Mouse (Mus musculus): Measurements from ENCODE around the gene Smad3. TPM values are rescaled to one million over a fixed set of nuclear protein-coding genes. Genes with fewer than 3 reads are reported as not detected.

Smad3 gene
- total RNA-seq, 1 experiment from 2014 or later, result 43.1 TPM

DNA sequence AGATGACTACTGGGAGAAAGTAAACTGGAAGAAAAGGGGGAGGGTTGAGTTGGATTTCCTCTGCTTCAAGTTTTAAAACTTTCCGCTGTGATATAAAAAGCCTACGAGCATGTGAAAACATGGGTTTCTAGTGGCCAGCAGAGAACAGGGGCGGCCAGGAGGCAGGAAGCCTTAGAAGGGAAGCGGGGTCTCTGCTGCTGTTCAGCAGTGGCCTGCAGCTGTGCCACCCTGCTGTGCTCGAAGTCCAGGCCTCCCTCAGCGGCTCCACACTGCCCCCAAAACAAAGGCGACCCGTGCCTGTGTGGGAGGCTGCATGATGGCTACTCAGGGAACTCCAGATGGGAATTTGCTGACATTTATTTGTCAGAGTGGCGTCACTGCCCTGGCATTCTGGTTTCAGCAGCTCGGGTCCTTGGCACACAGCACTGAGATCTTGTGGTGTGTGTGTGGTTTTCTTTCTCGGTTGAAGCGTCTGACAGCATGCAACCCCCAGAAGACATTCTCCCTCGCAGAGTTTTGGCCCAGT lies 146.9 kb downstream of the Smad3 start:
- peak; percentile 62 to 70 for ATAC-seq (replicated peaks in 1 of 2; ENCODE audit: insufficient read depth in 1 of 2, low FRiP score in 2 of 2, low TSS enrichment in 1 of 2, low read depth in 1 of 2, poor library complexity in 2 of 2, severe bottlenecking in 2 of 2)

DNA sequence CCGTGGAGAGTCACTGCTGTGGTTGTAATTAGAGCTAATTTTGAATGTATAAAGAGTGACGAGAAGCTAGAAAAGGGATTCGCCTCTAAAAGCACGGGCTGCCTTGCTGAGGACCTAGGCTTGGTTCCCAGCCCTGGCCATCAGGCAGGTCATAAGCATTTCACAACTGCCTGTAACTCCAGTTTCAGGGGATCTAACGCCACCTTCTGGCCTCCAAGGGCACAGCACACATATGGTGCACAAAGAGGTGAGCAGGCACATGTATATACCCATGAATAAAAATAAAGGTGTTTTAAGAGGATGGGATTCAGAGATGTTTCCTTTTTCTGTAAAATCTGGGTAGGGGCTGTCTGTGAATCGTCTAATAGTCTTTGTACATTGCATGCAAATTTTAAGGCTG lies 147.6 kb downstream of the Smad3 start:
- ATAC-seq (replicated peaks in 1 of 2; ENCODE audit: insufficient read depth in 1 of 2, low FRiP score in 2 of 2, low TSS enrichment in 1 of 2, low read depth in 1 of 2, poor library complexity in 2 of 2, severe bottlenecking in 2 of 2), result no peak

DNA sequence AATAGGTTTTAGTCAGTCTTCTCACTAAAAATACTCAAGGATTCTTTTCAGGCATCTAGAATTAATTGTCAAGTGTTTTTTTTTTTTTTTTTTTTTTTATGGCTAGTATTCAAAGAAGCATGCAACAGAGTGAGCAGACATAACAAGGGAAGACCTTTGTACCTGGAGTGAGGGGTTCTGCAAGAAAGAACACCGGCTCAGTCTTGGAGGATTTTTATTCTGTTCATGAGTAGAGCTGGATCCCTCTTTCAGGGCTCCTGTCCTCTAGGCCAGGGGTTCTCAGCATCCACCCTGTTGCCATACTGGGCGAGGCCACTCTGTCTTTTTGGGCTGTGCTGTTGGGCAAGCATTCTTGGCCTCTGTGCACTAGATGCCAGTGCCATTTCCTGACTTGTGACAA lies 148.0 kb downstream of the Smad3 start:
- no peak for ATAC-seq (replicated peaks in 1 of 2; ENCODE audit: insufficient read depth in 1 of 2, low FRiP score in 2 of 2, low TSS enrichment in 1 of 2, low read depth in 1 of 2, poor library complexity in 2 of 2, severe bottlenecking in 2 of 2)

DNA sequence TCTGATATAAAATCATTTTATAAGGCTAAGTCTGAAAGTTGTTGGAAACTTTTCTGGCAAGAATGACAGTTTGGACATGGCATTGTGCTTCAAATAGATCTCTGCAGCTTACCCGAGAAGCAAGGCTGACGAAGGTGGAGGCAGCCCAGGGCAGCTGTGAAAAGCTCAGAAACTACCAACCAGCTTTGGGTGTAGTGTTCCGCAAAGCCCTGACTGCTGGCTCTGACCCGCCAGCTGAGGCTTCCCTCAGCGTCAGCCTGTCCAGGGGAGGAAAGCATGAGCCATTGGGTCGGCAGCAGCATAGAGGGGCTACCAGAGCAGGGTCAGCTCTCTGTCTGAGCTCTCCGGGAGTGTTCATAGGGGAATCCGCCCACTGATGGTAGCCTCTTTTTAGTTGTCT lies 148.5 kb downstream of the Smad3 start:
- no peak for ATAC-seq (replicated peaks in 1 of 2; ENCODE audit: insufficient read depth in 1 of 2, low FRiP score in 2 of 2, low TSS enrichment in 1 of 2, low read depth in 1 of 2, poor library complexity in 2 of 2, severe bottlenecking in 2 of 2)

DNA sequence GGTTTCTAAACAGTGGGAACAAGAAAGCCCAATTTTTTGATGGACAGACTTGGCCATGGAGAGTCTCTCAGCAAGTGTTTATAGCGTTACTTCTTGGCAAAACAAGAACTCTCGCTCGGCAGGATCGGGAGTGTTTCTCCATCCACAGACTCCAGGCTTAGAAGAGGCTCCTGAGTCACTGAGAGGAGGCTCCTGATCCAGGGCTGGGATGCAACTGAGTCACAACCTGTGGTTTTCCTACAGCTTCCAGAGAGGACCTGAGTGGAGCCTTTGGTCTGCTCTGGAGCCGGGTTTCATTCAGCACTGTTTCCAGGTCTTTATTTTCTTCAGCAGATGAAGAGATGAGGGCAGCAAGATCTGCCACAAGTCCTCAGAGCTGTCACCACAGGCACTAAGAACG lies 149.8 kb downstream of the Smad3 start:
- no peak for ATAC-seq (replicated peaks in 1 of 2; ENCODE audit: insufficient read depth in 1 of 2, low FRiP score in 2 of 2, low TSS enrichment in 1 of 2, low read depth in 1 of 2, poor library complexity in 2 of 2, severe bottlenecking in 2 of 2)

DNA sequence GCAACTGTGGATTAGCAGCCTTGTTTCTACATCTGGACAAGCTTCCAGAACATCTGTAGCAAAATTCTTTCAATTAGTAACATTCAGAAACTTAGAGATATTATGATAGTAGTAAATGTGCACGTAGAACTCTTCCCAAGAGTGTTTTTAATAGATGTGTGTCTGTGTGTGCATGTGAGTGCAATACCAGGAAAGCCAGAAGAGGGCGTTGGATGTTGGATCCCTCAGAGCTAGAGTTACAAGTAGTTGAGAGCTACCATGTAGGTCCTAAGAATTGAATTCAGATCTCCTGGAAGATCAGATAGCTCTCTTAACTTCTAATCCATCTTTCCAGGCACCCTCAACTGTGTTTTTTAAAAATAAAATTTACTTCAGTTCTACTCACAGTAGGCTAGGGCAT lies 151.2 kb downstream of the Smad3 start:
- ATAC-seq (replicated peaks in 1 of 2; ENCODE audit: insufficient read depth in 1 of 2, low FRiP score in 2 of 2, low TSS enrichment in 1 of 2, low read depth in 1 of 2, poor library complexity in 2 of 2, severe bottlenecking in 2 of 2), result no peak

DNA sequence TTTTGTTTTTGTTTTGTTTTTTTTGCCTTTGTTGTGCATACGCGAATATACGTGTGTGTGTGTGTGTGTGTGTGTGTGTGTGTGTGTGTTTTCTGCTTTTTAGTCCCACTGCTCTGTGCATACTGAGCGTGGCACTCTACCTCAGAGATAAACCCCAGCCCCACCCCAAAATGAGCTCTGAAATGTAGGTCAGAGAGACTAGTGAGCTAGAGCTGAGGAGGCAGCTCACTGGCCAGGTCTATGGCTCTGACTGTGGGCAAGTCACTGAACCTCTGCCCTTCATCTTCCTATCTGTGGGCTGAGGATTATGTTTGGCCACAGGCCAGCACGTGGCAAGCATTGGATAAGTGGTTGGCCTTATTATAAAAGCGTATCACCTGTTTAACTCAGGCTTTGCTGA lies 153.9 kb downstream of the Smad3 start:
- ATAC-seq (replicated peaks in 1 of 2; ENCODE audit: insufficient read depth in 1 of 2, low FRiP score in 2 of 2, low TSS enrichment in 1 of 2, low read depth in 1 of 2, poor library complexity in 2 of 2, severe bottlenecking in 2 of 2), result no peak

DNA sequence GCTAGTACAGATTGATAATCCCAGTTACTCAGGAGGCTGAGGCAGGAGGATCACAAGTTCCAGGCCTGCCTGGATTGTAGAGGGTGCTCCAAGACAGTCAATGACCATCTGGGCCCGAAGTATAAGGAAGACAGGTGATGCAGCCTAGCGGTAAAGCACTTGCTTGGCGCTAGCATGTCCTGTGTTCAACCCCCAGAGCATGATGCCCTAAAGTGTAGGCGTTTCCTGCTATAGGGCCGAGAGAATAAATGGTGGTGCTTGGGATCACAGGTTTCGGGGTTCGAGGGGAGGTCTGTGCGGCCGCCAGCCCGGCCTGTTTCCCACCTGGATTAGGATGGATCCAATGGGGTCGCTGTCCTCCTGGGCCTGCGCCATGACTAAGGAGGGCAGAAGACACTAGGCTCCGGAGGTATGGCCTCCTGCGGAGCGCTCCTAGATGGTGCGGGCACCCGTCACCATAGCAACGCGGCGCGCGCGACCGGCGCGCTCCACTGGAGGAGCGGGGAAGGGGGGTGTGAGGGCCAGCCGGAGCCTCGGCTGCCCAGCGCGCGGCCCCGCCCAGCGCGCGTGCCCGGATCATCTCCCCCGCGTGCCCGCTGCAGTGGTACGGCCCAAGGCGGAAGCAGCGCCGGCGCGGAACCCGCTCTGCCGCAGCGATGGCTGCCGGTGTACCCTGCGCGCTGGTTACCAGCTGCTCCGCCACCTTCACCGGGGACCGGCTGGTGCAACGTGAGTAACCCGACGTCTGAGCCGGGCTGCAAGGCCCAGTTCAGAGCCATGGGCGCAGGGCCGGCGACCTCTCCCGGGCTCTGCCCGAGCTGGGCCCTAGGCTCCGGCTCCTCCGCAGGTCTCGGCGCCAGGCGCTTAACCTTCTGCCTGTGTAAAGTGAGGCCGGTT lies 155.5 kb downstream of the Smad3 start, which contains the start of the genes Iqch and Aagab:
Gene Iqch (minus strand): TSS at position 451 of the 897 bp plus-strand sequence.
Gene Aagab (plus strand): TSS at position 618 of the 897 bp plus-strand sequence.
- ATAC-seq (replicated peaks in 1 of 2; ENCODE audit: insufficient read depth in 1 of 2, low FRiP score in 2 of 2, low TSS enrichment in 1 of 2, low read depth in 1 of 2, poor library complexity in 2 of 2, severe bottlenecking in 2 of 2), result peak; percentile 92 to 94

Other genes starting within 250 kb of the Smad3 start
- gene Iqch, start 155.5 kb downstream of the Smad3 start, total RNA-seq (2017), result 0.40 TPM in 1 of 2 replicates, not detected in the other
- 27.4 and 42.5 TPM in 2 replicates for gene Aagab, start 155.3 kb downstream of the Smad3 start, total RNA-seq (2017)

All from hematopoietic stem cell, adult 5-6 weeks (primary cell).